Mouse (Mus musculus) heart, postnatal 0 days (tissue): Measurements from ENCODE around the gene Dmwd.

Source experiments
- CTCF ChIP-seq: IDR thresholded peaks from 2 replicates; pipeline ENCODE4 v1.5.1; 2016; ENCODE audit warnings: antibody characterized with exemption, control low read depth, low read depth
- EP300 ChIP-seq: IDR thresholded peaks from 2 replicates; pipeline ENCODE4 v1.6.1; 2016; ENCODE audit warnings: antibody characterized with exemption, low read depth

GRCm38 (mm10) chr7:19098811-19099210, 22.8 kb downstream of the Dmwd start:
- TF ChIP-seq EP300, result no peak
- TF ChIP-seq CTCF, result no peak
